Mouse (Mus musculus): ENCODE measurements around the gene Ccdc88c. TPM values are rescaled to one million over a fixed set of nuclear protein-coding genes. Genes with fewer than 3 reads are reported as not detected.

Ccdc88c gene
- polyA plus RNA-seq, 1 experiment: 20.9 TPM

DNA sequence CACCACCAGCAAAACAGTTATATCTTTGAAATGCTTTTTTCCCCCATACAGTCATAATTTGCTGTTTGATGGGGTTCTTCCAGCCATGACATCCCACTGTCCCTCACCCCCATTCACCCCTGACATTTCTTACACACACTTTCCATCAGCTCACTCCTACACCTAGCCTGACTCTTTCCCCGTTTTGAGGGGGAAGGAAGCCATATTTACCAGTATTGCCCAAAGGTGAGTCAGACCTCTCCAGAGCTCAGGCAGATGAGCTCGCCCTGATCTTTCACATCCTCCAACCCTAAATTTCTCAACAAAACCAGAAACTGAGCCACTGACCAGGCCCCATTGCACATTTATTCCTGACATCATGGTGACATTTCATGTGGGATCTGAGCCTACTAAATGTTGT is 157.0 kb downstream of the Ccdc88c start:
- Histone ChIP-seq H3K27ac (ENCODE audit: insufficient read depth, low read length) (no peak overlapping the region), H3K4me3 (ENCODE audit: insufficient read depth, low read length) (no peak overlapping the region), H3K4me1 (ENCODE audit: control insufficient read depth, insufficient read depth, low read length) (peaks cover 7% of the 10 kb centered on the region)
- TF ChIP-seq CTCF (IDR thresholded peaks at IDR 0.05; ENCODE audit: extremely low read depth, insufficient read depth, low read length): no peak
- TF ChIP-seq POLR2A (IDR thresholded peaks at IDR 0.05; ENCODE audit: extremely low read depth, insufficient read depth, low read length): no peak

DNA sequence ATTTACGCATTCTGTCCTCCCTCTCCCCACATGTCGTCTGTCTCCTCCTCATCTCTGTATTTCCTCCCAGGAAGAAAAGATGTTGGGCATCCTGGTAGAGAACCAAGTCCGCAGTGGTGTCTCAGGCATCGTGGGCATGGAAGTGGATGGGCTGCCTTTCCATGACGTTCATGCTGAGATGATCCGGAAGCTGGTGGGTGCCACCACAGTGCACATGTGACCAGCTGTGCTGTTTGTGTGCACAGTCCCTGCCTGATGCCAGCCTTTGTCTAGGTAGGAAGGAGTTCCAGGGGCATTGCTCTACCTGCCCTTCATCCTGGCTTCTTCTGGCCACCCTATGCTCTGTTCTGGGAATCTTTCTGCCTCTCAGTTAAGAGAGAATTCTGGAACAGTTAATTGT is 157.6 kb downstream of the Ccdc88c start:
- Histone ChIP-seq H3K27ac (ENCODE audit: insufficient read depth, low read length) (no peak overlapping the region), H3K4me1 (ENCODE audit: control insufficient read depth, insufficient read depth, low read length) (peaks cover 5% of the 10 kb centered on the region), H3K4me3 (ENCODE audit: insufficient read depth, low read length) (no peak overlapping the region)
- no peak for TF ChIP-seq CTCF (IDR thresholded peaks at IDR 0.05; ENCODE audit: extremely low read depth, insufficient read depth, low read length)
- TF ChIP-seq POLR2A (IDR thresholded peaks at IDR 0.05; ENCODE audit: extremely low read depth, insufficient read depth, low read length): no peak

DNA sequence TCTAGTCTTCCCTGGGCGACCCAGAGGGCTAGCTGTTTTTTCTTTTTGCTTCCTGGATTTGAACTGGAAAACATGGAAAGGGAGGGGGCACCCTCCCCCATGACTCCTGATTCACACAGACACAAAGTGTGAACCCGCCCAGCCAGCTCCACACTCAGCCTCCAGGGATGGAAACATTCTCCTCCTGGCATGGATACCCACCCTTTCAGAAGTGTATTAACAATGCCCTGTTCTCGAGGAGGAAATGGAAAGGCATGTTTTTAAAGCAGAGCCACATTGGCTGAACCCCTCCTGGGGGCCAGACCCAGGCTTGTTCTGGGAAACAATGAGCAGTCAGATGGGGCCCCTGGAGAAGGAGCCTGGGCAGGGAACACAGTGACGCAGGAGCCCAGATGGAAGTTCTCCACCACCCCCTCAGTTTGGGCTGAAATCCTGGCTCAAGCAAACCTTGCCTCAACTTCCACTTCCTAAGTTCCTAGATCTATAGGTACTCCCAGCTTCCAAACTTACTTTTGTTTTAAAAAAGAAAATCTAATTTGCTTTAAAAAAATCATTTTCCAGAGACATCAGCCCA is 160.7 kb downstream of the Ccdc88c start:
- TF ChIP-seq POLR2A (IDR thresholded peaks at IDR 0.05; ENCODE audit: extremely low read depth, insufficient read depth, low read length) (no peak), CTCF (IDR thresholded peaks at IDR 0.05; ENCODE audit: extremely low read depth, insufficient read depth, low read length) (no peak)
- Histone ChIP-seq H3K4me1 (ENCODE audit: control insufficient read depth, insufficient read depth, low read length) (peaks cover 5% of the 10 kb centered on the region; the same call in 1 of the 2 replicates), H3K4me3 (ENCODE audit: insufficient read depth, low read length) (no peak overlapping the region), H3K27ac (ENCODE audit: insufficient read depth, low read length) (0 out of 2 replicates have a peak overlapping the region, but pooled peaks have one; percentile 55)

DNA sequence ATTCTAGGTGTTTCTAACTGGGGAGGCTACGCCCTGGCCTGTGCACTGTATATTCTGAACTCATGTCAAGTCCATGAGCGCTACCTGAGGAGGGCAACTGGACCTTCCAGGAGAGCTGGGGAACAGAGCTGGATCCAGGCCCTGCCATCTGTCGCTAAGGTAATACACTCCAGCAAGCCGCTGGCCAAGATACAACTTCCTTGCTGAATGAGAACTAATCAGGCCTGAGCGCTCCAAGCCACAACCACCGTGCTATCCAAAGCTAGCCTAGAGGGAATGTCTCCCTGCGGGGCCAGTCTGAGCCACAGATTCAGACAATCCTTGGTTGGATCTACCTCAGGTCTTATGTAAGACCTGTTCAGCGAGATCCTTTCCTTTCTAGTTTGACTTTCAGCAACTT is 161.8 kb downstream of the Ccdc88c start:
- H3K4me1 ChIP-seq (ENCODE audit: control insufficient read depth, insufficient read depth, low read length): peaks cover 5% of the 10 kb centered on the region; the same call in 1 of the 2 replicates
- H3K4me3 ChIP-seq (ENCODE audit: insufficient read depth, low read length): no peak overlapping the region
- no peak overlapping the region for H3K27ac ChIP-seq (ENCODE audit: insufficient read depth, low read length)
- TF ChIP-seq POLR2A (IDR thresholded peaks at IDR 0.05; ENCODE audit: extremely low read depth, insufficient read depth, low read length): no peak
- no peak for TF ChIP-seq CTCF (IDR thresholded peaks at IDR 0.05; ENCODE audit: extremely low read depth, insufficient read depth, low read length)

DNA sequence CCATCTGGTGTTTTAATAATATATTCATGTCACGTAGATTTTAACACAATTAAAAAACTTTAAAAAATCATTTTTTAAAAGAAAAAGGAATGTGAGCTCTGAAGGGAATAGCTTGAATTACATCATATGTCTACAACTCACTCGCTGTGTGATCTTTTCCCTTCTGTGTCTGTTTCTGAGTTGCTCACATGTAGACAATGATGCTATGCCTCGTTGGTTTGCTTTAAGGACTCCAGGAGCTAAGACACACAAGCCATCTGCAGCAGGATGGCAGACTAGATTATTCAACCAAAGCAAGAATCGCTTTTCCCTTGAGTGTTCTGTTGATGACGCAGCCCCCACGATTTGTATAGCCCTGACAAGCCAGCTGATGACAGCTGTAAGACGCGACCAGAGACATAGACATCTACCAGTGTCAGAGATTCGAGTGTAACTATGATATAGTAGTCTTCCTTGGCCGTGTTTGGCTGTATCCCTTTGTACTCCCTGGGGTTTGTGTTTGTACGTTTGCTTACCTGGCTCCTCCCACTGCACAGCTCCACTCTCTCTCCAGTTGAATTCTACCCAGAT is 163.3 kb downstream of the Ccdc88c start:
- Histone ChIP-seq H3K4me3 (ENCODE audit: insufficient read depth, low read length) (no peak overlapping the region), H3K27ac (ENCODE audit: insufficient read depth, low read length) (no peak overlapping the region), H3K4me1 (ENCODE audit: control insufficient read depth, insufficient read depth, low read length) (peaks cover 5% of the 10 kb centered on the region; the same call in 1 of the 2 replicates)
- no peak for TF ChIP-seq POLR2A (IDR thresholded peaks at IDR 0.05; ENCODE audit: extremely low read depth, insufficient read depth, low read length)
- no peak for TF ChIP-seq CTCF (IDR thresholded peaks at IDR 0.05; ENCODE audit: extremely low read depth, insufficient read depth, low read length)

DNA sequence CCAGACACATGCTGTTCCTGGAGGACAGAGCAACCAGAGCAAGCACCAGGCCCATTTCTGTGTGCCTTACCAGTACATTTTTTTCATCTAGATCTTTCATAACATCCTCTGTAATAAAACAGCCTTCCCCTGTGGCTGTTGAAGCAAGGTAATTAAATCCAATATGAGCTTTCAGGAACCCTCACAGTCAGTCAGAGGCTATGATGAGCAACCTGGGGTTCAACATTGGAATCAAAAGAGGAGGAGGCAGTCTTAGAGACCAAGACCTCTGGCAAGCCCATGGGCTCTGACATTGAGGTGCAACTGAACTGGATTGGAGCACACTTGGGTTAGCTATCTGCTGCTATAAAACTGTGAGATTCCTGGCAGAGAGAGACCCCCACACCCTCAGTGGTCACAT is 163.8 kb downstream of the Ccdc88c start:
- no peak overlapping the region for H3K4me3 ChIP-seq (ENCODE audit: insufficient read depth, low read length)
- peaks cover 5% of the 10 kb centered on the region; the same call in 1 of the 2 replicates for H3K4me1 ChIP-seq (ENCODE audit: control insufficient read depth, insufficient read depth, low read length)
- TF ChIP-seq POLR2A (IDR thresholded peaks at IDR 0.05; ENCODE audit: extremely low read depth, insufficient read depth, low read length) (no peak), CTCF (IDR thresholded peaks at IDR 0.05; ENCODE audit: extremely low read depth, insufficient read depth, low read length) (no peak)
- no peak overlapping the region for H3K27ac ChIP-seq (ENCODE audit: insufficient read depth, low read length)

DNA sequence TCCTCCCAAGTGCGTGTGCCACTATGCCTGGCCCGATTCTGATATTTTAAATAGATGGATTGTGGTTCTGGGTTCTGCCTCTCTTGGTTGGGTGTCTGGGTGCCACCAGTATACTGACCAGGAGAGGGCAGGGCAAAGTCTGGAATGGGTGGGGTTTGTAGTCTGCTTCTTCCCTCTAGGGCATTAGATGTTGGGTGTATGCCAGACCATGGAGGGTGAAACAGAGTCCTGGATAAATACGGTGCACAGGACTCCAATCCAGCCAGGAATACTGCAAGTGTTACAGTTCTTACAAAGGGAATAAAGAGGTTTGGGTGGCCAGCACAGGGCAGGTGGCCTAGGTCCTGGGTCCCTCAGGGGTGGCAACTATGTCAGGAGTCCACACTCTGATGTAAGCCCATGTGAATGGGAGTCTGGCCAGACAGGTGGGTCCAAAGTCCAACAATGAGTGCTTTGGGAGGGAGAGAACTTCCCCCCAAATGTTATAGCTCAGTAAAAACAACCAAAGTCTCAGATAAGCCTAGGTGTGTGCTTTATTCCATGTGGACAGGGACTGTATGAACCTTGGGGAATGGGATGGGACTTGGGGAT is 165.9 kb downstream of the Ccdc88c start:
- Histone ChIP-seq H3K4me3 (ENCODE audit: insufficient read depth, low read length) (no peak overlapping the region), H3K27ac (ENCODE audit: insufficient read depth, low read length) (no peak overlapping the region), H3K4me1 (ENCODE audit: control insufficient read depth, insufficient read depth, low read length) (peaks cover 3% of the 10 kb centered on the region; the same call in 1 of the 2 replicates)
- TF ChIP-seq CTCF (IDR thresholded peaks at IDR 0.05; ENCODE audit: extremely low read depth, insufficient read depth, low read length) (no peak), POLR2A (IDR thresholded peaks at IDR 0.05; ENCODE audit: extremely low read depth, insufficient read depth, low read length) (no peak)

DNA sequence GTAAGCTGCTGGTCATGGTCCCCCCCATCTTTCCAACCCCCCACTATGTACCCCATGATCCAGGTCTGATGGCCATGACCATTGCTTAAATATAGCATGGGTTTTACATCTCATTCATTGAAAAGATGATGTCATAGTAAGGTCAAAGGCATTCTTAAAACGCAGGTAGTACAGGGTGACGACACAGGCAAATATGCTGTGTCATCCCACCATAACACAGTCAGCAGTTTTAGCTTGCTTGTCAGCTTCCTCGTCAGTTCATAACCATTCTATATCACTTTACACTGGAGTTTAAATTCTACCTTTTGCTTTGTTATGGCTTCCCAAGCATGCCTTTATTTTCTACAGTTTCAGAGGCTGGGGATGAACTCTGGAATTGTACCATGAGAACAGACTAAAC is 166.6 kb downstream of the Ccdc88c start:
- TF ChIP-seq POLR2A (IDR thresholded peaks at IDR 0.05; ENCODE audit: extremely low read depth, insufficient read depth, low read length) (no peak), CTCF (IDR thresholded peaks at IDR 0.05; ENCODE audit: extremely low read depth, insufficient read depth, low read length) (no peak)
- H3K4me3 ChIP-seq (ENCODE audit: insufficient read depth, low read length): no peak overlapping the region
- H3K4me1 ChIP-seq (ENCODE audit: control insufficient read depth, insufficient read depth, low read length): no peaks in the 10 kb centered on the region; the same call in 1 of the 2 replicates
- H3K27ac ChIP-seq (ENCODE audit: insufficient read depth, low read length): no peak overlapping the region

Other genes starting within 250 kb of the Ccdc88c start
- gene Dglucy, start 250.0 kb downstream of the Ccdc88c start, polyA plus RNA-seq (2012; rRNA removed): 8.0 and 8.2 TPM in 2 replicates
- 11.0 and 11.6 TPM in 2 replicates for gene Gpr68, start 120.9 kb downstream of the Ccdc88c start, polyA plus RNA-seq (2012; rRNA removed)
- 28.6 and 32.3 TPM in 2 replicates for gene Ppp4r3a, start 54.6 kb upstream of the Ccdc88c start, polyA plus RNA-seq (2012; rRNA removed)